Mouse (Mus musculus): ENCODE measurements around the gene Spata2. TPM values are rescaled to one million over a fixed set of nuclear protein-coding genes. Genes with fewer than 3 reads are reported as not detected.

Spata2 gene
- polyA plus RNA-seq, 1 experiment from 2014 or later = 15.6 TPM

- Histone ChIP-seq H3K27me3 (ENCODE audit: control insufficient read depth, insufficient read depth, low read length) (no peaks in the 10 kb centered on the region), H3K4me1 (ENCODE audit: control insufficient read depth, insufficient read depth, low read length) (peaks cover 13% of the 10 kb centered on the region), H3K9ac (ENCODE audit: low read length) (no peak overlapping the region), H3K36me3 (ENCODE audit: control insufficient read depth, insufficient read depth, low read length) (peaks cover 7% of the 10 kb centered on the region), H3K27ac (ENCODE audit: low read depth, low read length) (no peak overlapping the region), H3K4me2 (no peak overlapping the region), H3K4me3 (ENCODE audit: low read depth, low read length) (no peak overlapping the region), H3K9me3 (ENCODE audit: control insufficient read depth, low read length) (no peaks in the 10 kb centered on the region)
- DNase-seq (ENCODE audit: low spot score, missing footprints) (no peak), ATAC-seq (ENCODE audit: low FRiP score) (no peak)
- 90% methylated on average over 6 of the region's 6 CpGs for WGBS
Measured at GRCm38 (mm10) chr2:167487551-167487950, 5.1 kb downstream of the Spata2 start.

GRCm38 (mm10) chr2:167486573-167486972, 6.1 kb downstream of the Spata2 start:
- no peak for ATAC-seq (ENCODE audit: low FRiP score)

GRCm38 (mm10) chr2:167485501-167486377, 6.9 kb downstream of the Spata2 start:
- no peak overlapping the region for H3K27ac ChIP-seq (ENCODE audit: low read depth, low read length)

More at GRCm38 (mm10) chr2:167486573-167486972, 6.1 kb downstream of the Spata2 start:
- Histone ChIP-seq H3K4me3 (ENCODE audit: low read depth, low read length) (no peak overlapping the region), H3K4me2 (no peak overlapping the region), H3K27ac (ENCODE audit: low read depth, low read length) (no peak overlapping the region), H3K9ac (ENCODE audit: low read length) (no peak overlapping the region), H3K9me3 (ENCODE audit: control insufficient read depth, low read length) (no peaks in the 10 kb centered on the region), H3K4me1 (ENCODE audit: control insufficient read depth, insufficient read depth, low read length) (peaks cover 6% of the 10 kb centered on the region), H3K27me3 (ENCODE audit: control insufficient read depth, insufficient read depth, low read length) (no peaks in the 10 kb centered on the region), H3K36me3 (ENCODE audit: control insufficient read depth, insufficient read depth, low read length) (peaks cover 8% of the 10 kb centered on the region)
- WGBS = 93% methylated on average over 4 of the region's 4 CpGs
- no peak for DNase-seq (ENCODE audit: low spot score, missing footprints)

GRCm38 (mm10) chr2:167484932-167485331, 7.8 kb downstream of the Spata2 start:
- Histone ChIP-seq H3K27ac (ENCODE audit: low read depth, low read length) (no peak overlapping the region), H3K4me1 (ENCODE audit: control insufficient read depth, insufficient read depth, low read length) (no peaks in the 10 kb centered on the region), H3K4me3 (ENCODE audit: low read depth, low read length) (no peak overlapping the region), H3K36me3 (ENCODE audit: control insufficient read depth, insufficient read depth, low read length) (peaks cover 8% of the 10 kb centered on the region), H3K9ac (ENCODE audit: low read length) (no peak overlapping the region), H3K9me3 (ENCODE audit: control insufficient read depth, low read length) (no peaks in the 10 kb centered on the region), H3K27me3 (ENCODE audit: control insufficient read depth, insufficient read depth, low read length) (no peaks in the 10 kb centered on the region), H3K4me2 (no peak overlapping the region)
- no peak for ATAC-seq (ENCODE audit: low FRiP score)
- WGBS = 95% methylated on average over 11 of the region's 11 CpGs
- DNase-seq (ENCODE audit: low spot score, missing footprints) = no peak

More at GRCm38 (mm10) chr2:167485501-167486377, 6.9 kb downstream of the Spata2 start:
- H3K4me3 ChIP-seq (ENCODE audit: low read depth, low read length) = no peak overlapping the region
- ATAC-seq (ENCODE audit: low FRiP score) (no peak), DNase-seq (ENCODE audit: low spot score, missing footprints) (no peak)
- H3K36me3 ChIP-seq (ENCODE audit: control insufficient read depth, insufficient read depth, low read length) = peaks cover 8% of the 10 kb centered on the region
- no peak overlapping the region for H3K9ac ChIP-seq (ENCODE audit: low read length)
- H3K27me3 ChIP-seq (ENCODE audit: control insufficient read depth, insufficient read depth, low read length) = no peaks in the 10 kb centered on the region
- no peak overlapping the region for H3K4me2 ChIP-seq
- no peaks in the 10 kb centered on the region for H3K9me3 ChIP-seq (ENCODE audit: control insufficient read depth, low read length)
- H3K4me1 ChIP-seq (ENCODE audit: control insufficient read depth, insufficient read depth, low read length) = no peaks in the 10 kb centered on the region
- 90% methylated on average over 7 of the region's 7 CpGs for WGBS

GRCm38 (mm10) chr2:167483827-167484410, 8.8 kb downstream of the Spata2 start:
- no peak for ATAC-seq (ENCODE audit: low FRiP score)
- no peak overlapping the region for H3K4me2 ChIP-seq
- H3K36me3 ChIP-seq (ENCODE audit: control insufficient read depth, insufficient read depth, low read length) = peaks cover 8% of the 10 kb centered on the region
- H3K9ac ChIP-seq (ENCODE audit: low read length) = no peak overlapping the region
- no peaks in the 10 kb centered on the region for H3K27me3 ChIP-seq (ENCODE audit: control insufficient read depth, insufficient read depth, low read length)
- H3K4me3 ChIP-seq (ENCODE audit: low read depth, low read length) = no peak overlapping the region
- 94% methylated on average over 24 of the region's 24 CpGs for WGBS
- no peak overlapping the region for H3K27ac ChIP-seq (ENCODE audit: low read depth, low read length)
- H3K4me1 ChIP-seq (ENCODE audit: control insufficient read depth, insufficient read depth, low read length) = no peaks in the 10 kb centered on the region
- no peak for DNase-seq (ENCODE audit: low spot score, missing footprints)
- H3K9me3 ChIP-seq (ENCODE audit: control insufficient read depth, low read length) = no peaks in the 10 kb centered on the region

GRCm38 (mm10) chr2:167483081-167483826, 9.4 kb downstream of the Spata2 start:
- no peak for DNase-seq (ENCODE audit: low spot score, missing footprints)
- no peak overlapping the region for H3K4me3 ChIP-seq (ENCODE audit: low read depth, low read length)
- H3K4me1 ChIP-seq (ENCODE audit: control insufficient read depth, insufficient read depth, low read length) = no peaks in the 10 kb centered on the region
- no peak overlapping the region for H3K27ac ChIP-seq (ENCODE audit: low read depth, low read length)
- H3K27me3 ChIP-seq (ENCODE audit: control insufficient read depth, insufficient read depth, low read length) = no peaks in the 10 kb centered on the region
- no peak for ATAC-seq (ENCODE audit: low FRiP score)
- 96% methylated on average over 27 of the region's 27 CpGs for WGBS
- no peaks in the 10 kb centered on the region for H3K9me3 ChIP-seq (ENCODE audit: control insufficient read depth, low read length)
- H3K36me3 ChIP-seq (ENCODE audit: control insufficient read depth, insufficient read depth, low read length) = peaks cover 8% of the 10 kb centered on the region
- no peak overlapping the region for H3K4me2 ChIP-seq
- no peak overlapping the region for H3K9ac ChIP-seq (ENCODE audit: low read length)

- DNase-seq (ENCODE audit: low spot score, missing footprints) = no peak
- Histone ChIP-seq H3K4me3 (ENCODE audit: low read depth, low read length) (no peak overlapping the region), H3K4me2 (no peak overlapping the region), H3K9me3 (ENCODE audit: control insufficient read depth, low read length) (no peaks in the 10 kb centered on the region), H3K9ac (ENCODE audit: low read length) (no peak overlapping the region), H3K27ac (ENCODE audit: low read depth, low read length) (no peak overlapping the region), H3K27me3 (ENCODE audit: control insufficient read depth, insufficient read depth, low read length) (no peaks in the 10 kb centered on the region), H3K4me1 (ENCODE audit: control insufficient read depth, insufficient read depth, low read length) (no peaks in the 10 kb centered on the region), H3K36me3 (ENCODE audit: control insufficient read depth, insufficient read depth, low read length) (peaks cover 8% of the 10 kb centered on the region)
- 92% methylated on average over 4 of the region's 4 CpGs for WGBS
- no peak for ATAC-seq (ENCODE audit: low FRiP score)
Measured at GRCm38 (mm10) chr2:167482681-167483080, 10.0 kb downstream of the Spata2 start.

GRCm38 (mm10) chr2:167479501-167479900, 13.2 kb downstream of the Spata2 start:
- H3K9ac ChIP-seq (ENCODE audit: low read length) = no peak overlapping the region
- H3K9me3 ChIP-seq (ENCODE audit: control insufficient read depth, low read length) = no peaks in the 10 kb centered on the region
- ATAC-seq (ENCODE audit: low FRiP score) (no peak), DNase-seq (ENCODE audit: low spot score, missing footprints) (no peak)
- peaks cover 11% of the 10 kb centered on the region for H3K36me3 ChIP-seq (ENCODE audit: control insufficient read depth, insufficient read depth, low read length)
- H3K4me3 ChIP-seq (ENCODE audit: low read depth, low read length) = no peak overlapping the region
- 97% methylated on average over 1 of the region's 1 CpGs for WGBS
- no peaks in the 10 kb centered on the region; the same call in 1 of the 2 replicates for H3K4me1 ChIP-seq (ENCODE audit: control insufficient read depth, insufficient read depth, low read length)
- no peak overlapping the region for H3K27ac ChIP-seq (ENCODE audit: low read depth, low read length)
- no peaks in the 10 kb centered on the region for H3K27me3 ChIP-seq (ENCODE audit: control insufficient read depth, insufficient read depth, low read length)
- H3K4me2 ChIP-seq = no peak overlapping the region

GRCm38 (mm10) chr2:167478128-167478527, 14.6 kb downstream of the Spata2 start:
- Histone ChIP-seq H3K4me3 (ENCODE audit: low read depth, low read length) (no peak overlapping the region), H3K36me3 (ENCODE audit: control insufficient read depth, insufficient read depth, low read length) (peaks cover 15% of the 10 kb centered on the region), H3K4me2 (no peak overlapping the region), H3K4me1 (ENCODE audit: control insufficient read depth, insufficient read depth, low read length) (no peaks in the 10 kb centered on the region; the same call in 1 of the 2 replicates), H3K9ac (ENCODE audit: low read length) (no peak overlapping the region), H3K27me3 (ENCODE audit: control insufficient read depth, insufficient read depth, low read length) (no peaks in the 10 kb centered on the region), H3K9me3 (ENCODE audit: control insufficient read depth, low read length) (no peaks in the 10 kb centered on the region), H3K27ac (ENCODE audit: low read depth, low read length) (no peak overlapping the region)
- no peak for ATAC-seq (ENCODE audit: low FRiP score)
- DNase-seq (ENCODE audit: low spot score, missing footprints) = no peak
- WGBS = 49% methylated on average over 2 of the region's 2 CpGs
